Mouse (Mus musculus) forebrain, postnatal 0 days (tissue): Measurements from ENCODE around the gene Nt5c3. TPM values are rescaled to one million over a fixed set of nuclear protein-coding genes. Genes with fewer than 3 reads are reported as not detected.
"Not testable (repeated sequence)": the region's sequence is repeated elsewhere in the genome, so short reads cannot be mapped to it uniquely, and the experiment has no call there.

Experiments
- ATAC-seq: fragments of 200-750 bp; cut with Nextera tagmentation; 2 replicates; pipeline ENCODE4 v1.8.0; 2017; ENCODE audit warnings: mild to moderate bottlenecking, moderate library complexity
- DNase-seq: peaks from one replicate; pipeline ENCODE4 v3.0.0-alpha.2; 2015
- H3K27ac ChIP-seq: fragments of 300-500 bp; sonication (generic); 2 replicates; pipeline ENCODE4 v1.5.1; 2014; ENCODE audit warnings: low read depth, mild to moderate bottlenecking, antibody characterized with exemption, low read length, moderate library complexity, mixed read lengths
- H3K27me3 ChIP-seq: fragments of 300-500 bp; sonication (generic); 2 replicates; pipeline ENCODE4 v1.6.1; 2014; ENCODE audit warnings: mild to moderate bottlenecking, low read length, mixed read lengths; ENCODE audit not compliant: insufficient read depth
- H3K36me3 ChIP-seq: fragments of 300-500 bp; sonication (generic); 2 replicates; pipeline ENCODE4 v1.6.1; 2014; ENCODE audit warnings: mild to moderate bottlenecking, moderate library complexity; ENCODE audit not compliant: insufficient read depth
- H3K4me1 ChIP-seq: fragments of 300-500 bp; sonication (generic); 2 replicates; pipeline ENCODE4 v1.6.1; 2014; ENCODE audit warnings: antibody characterized with exemption; ENCODE audit not compliant: insufficient read depth
- H3K4me2 ChIP-seq: fragments of 300-500 bp; sonication (generic); 2 replicates; pipeline ENCODE4 v1.6.1; 2014; ENCODE audit warnings: low read depth, mild to moderate bottlenecking, moderate library complexity
- H3K4me3 ChIP-seq: fragments of 300-500 bp; sonication (generic); 2 replicates; pipeline ENCODE4 v1.5.1; 2014; ENCODE audit warnings: low read depth, low read length, mixed read lengths
- H3K9ac ChIP-seq: fragments of 300-500 bp; sonication (generic); 2 replicates; pipeline ENCODE4 v1.6.1; 2014; ENCODE audit warnings: mild to moderate bottlenecking
- H3K9me3 ChIP-seq: fragments of 300-500 bp; sonication (generic); 2 replicates; pipeline ENCODE4 v1.6.1; 2016; ENCODE audit warnings: low read length
- CTCF ChIP-seq: sonication (generic); IDR thresholded peaks from 2 replicates; pipeline ENCODE4 v1.5.1; 2016; ENCODE audit warnings: antibody characterized with exemption, control low read depth, low read depth
- WGBS: fragments of 180-500 bp; shearing (Covaris S2); extraction: QIAGEN DNeasy Blood & Tissue Kit; methylation state at CpG from one replicate; pipeline ENCODE4 v1.1.7; 2014; 5-methylcytosine and 5-hydroxymethylcytosine counted together
- polyA plus RNA-seq: library from polyadenylated mRNA; unstranded; fragments of >200 nt; fragmentation: Nextera tagmentation; extraction: Ambion mirVana; gene quantifications from 2 replicates; pipeline ENCODE4 v1.2.1, GENCODE M21; 2015
- total RNA-seq: library from RNA; depleted of rRNA; stranded (reverse); fragments of >200 nt; gene quantifications from 2 replicates; pipeline ENCODE4 v1.2.3, GENCODE M21; 2014

The Nt5c3 gene
- total and polyA plus RNA-seq, 2 experiments from 2014 or later: 119 to 197 TPM

DNA sequence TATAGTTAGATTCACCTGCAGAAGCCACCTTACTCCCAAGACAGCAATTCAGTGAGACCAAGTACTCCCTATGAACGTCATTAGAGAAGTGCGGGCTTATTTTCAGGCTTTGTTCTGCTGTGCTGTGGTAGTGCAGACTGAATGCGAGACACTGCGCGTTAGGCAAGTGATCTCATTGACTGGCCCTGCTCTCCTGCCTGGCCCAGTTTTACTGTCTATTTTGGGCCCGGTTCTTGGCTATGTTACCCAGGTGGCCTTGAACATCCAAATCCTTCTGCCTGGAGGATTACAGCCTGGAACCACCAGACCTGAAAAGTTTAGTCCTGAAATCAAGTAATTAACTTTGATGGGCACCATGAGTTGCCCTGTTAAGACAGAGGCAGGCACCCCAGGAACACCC, 35.2 kb downstream of the Nt5c3 start:
- 84% methylated on average over 6 of the region's 6 CpGs for WGBS
- Histone ChIP-seq H3K9me3 (no peaks in the 10 kb centered on the region), H3K27ac (no peak overlapping the region), H3K4me1 (no peaks in the 10 kb centered on the region), H3K36me3 (peaks cover 35% of the 10 kb centered on the region), H3K27me3 (no peaks in the 10 kb centered on the region), H3K9ac (no peak overlapping the region), H3K4me3 (no peak overlapping the region), H3K4me2 (no peak overlapping the region)
- no peak for TF ChIP-seq CTCF
- ATAC-seq (no peak), DNase-seq (no peak)

DNA sequence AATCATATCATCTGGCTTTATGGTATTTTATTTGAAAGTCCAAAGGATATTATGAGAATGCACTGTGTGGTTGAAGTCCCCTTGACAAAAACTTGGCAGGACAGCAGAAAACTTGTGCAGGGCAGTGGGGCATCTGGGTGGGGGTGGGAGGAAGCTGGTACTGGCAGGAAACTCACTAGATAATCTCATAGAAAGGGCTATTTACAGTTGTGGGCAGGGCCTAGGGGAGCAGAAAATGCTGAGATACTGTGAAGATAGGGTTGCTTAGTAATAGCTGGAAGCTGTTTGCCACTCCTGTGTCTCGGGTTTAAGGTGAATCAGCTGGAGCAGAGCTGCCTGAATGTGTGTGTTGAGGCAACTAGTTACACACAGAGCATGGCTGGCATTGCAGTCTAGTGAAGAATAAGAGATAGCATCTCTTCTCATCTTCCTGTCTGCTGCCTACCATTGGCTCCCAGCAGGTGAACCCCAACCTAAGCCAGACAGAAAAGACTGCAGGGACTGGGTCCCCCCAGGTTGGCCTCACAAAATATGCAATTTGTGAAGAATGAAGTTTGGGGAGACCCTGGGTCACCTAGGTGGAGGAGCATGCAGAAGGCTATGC, 44.3 kb downstream of the Nt5c3 start:
- H3K4me3 ChIP-seq: no peak overlapping the region
- H3K4me2 ChIP-seq: no peak overlapping the region
- no peak for DNase-seq
- 72% methylated on average over 1 of the region's 1 CpGs for whole genome bisulfite sequencing
- no peaks in the 10 kb centered on the region for H3K27me3 ChIP-seq
- H3K9ac ChIP-seq: no peak overlapping the region
- no peaks in the 10 kb centered on the region for H3K9me3 ChIP-seq
- H3K27ac ChIP-seq: no peak overlapping the region
- no peak for TF ChIP-seq CTCF
- no peak for ATAC-seq
- H3K4me1 ChIP-seq: no peaks in the 10 kb centered on the region
- H3K36me3 ChIP-seq: peaks cover 31% of the 10 kb centered on the region

DNA sequence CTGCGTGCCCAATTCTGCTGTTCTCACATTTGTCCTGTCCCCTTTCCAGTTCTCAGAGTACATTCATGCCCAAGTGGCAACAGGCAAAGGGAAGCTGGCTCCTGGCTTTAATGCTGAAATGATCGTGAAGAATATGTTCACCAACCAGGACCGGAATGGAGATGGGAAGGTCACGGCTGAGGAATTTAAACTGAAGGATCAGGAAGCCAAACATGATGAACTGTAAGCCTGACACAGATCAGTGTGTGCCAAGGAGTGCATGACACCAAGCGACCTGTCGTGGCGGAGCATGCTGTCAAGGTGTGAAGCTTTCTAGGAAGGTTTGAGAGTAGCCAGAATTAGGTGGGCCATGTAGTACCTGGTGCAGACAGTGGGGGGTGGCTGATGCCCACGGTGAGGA, 45.7 kb downstream of the Nt5c3 start:
- peak; percentile 26; the same call in 1 of the 2 replicates for TF ChIP-seq CTCF
- Histone ChIP-seq H3K4me1 (no peaks in the 10 kb centered on the region), H3K36me3 (peaks cover 21% of the 10 kb centered on the region), H3K4me2 (no peak overlapping the region), H3K9me3 (no peaks in the 10 kb centered on the region), H3K4me3 (no peak overlapping the region), H3K27me3 (no peaks in the 10 kb centered on the region), H3K27ac (no peak overlapping the region), H3K9ac (no peak overlapping the region)
- DNase-seq (no peak), ATAC-seq (no peak)
- 88% methylated on average over 8 of the region's 8 CpGs for WGBS

DNA sequence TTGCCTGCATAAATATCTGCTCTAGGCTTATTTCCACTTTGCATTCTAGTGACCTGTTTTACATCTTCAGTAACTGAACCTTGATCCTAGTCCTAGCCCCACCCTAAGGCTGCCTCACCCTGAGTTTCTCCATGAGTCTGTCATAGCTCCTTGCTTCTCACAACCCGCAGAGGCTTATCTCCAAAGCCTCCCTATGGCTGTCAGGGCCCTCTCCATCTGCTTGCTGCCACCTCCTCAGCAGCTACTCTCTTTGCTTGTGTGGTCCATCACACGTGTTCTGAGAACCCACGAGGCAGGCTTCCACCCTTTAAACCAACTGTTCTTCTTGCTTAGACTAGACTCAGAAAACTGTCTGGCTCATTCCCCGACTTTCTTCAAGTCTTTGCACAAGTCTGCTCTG, 46.9 kb downstream of the Nt5c3 start:
- Histone ChIP-seq H3K36me3 (peaks cover 12% of the 10 kb centered on the region), H3K4me3 (no peak overlapping the region), H3K9me3 (no peaks in the 10 kb centered on the region), H3K27ac (no peak overlapping the region), H3K4me1 (no peaks in the 10 kb centered on the region), H3K27me3 (no peaks in the 10 kb centered on the region), H3K9ac (no peak overlapping the region), H3K4me2 (no peak overlapping the region)
- DNase-seq: no peak
- no peak for TF ChIP-seq CTCF
- ATAC-seq: peak; percentile 23; the same call in 1 of the 2 replicates
- WGBS: 90% methylated on average over 4 of the region's 4 CpGs

DNA sequence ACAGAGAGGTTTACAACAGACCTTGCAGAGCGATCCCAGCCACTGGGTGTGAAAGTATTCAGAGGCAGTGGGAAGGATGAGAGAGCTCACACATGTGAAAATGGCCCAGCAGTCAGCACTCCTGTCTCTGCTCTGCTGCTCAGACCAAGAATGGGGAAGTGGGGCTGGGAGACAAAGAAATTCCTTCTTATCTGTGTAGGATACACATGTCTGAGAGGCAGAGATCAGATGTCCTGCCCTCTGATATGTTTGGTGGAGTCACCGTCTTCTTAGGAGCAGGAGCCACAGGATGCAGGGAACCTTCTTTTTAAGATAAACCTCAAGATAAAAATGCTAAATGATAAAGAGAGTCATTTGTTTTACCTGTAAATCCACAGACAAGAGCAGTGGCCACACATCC, 53.7 kb downstream of the Nt5c3 start:
- WGBS: 95% methylated on average over 2 of the region's 2 CpGs
- ATAC-seq (no peak), DNase-seq (no peak)
- Histone ChIP-seq H3K4me2 (no peak overlapping the region), H3K9ac (no peak overlapping the region), H3K27ac (no peak overlapping the region), H3K9me3 (no peaks in the 10 kb centered on the region), H3K4me3 (no peak overlapping the region), H3K27me3 (no peaks in the 10 kb centered on the region), H3K36me3 (no peaks in the 10 kb centered on the region), H3K4me1 (no peaks in the 10 kb centered on the region)
- no peak for TF ChIP-seq CTCF

DNA sequence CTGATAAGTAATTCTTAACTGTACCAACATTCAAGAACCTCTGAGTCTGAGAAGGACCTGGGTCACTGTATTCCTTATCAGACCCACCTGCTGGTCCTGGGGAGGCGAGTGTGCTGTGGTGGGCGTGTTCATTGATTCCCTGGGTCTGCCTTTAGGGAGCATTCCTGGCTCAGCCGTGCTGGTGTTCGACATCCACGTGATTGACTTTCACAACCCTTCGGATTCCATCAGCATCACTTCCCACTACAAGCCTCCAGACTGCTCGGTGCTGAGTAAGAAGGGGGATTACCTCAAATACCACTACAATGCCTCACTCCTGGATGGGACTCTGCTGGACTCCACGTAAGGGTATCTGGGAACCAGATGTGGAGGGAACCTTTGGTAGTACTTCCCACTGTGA, 55.2 kb downstream of the Nt5c3 start:
- TF ChIP-seq CTCF: no peak
- no peaks in the 10 kb centered on the region for H3K27me3 ChIP-seq
- no peak overlapping the region for H3K4me2 ChIP-seq
- H3K9ac ChIP-seq: no peak overlapping the region
- no peak for DNase-seq
- no peak for ATAC-seq
- no peaks in the 10 kb centered on the region for H3K4me1 ChIP-seq
- 78% methylated on average over 8 of the region's 8 CpGs for WGBS
- no peaks in the 10 kb centered on the region for H3K9me3 ChIP-seq
- no peaks in the 10 kb centered on the region for H3K36me3 ChIP-seq
- H3K4me3 ChIP-seq: no peak overlapping the region
- H3K27ac ChIP-seq: no peak overlapping the region

DNA sequence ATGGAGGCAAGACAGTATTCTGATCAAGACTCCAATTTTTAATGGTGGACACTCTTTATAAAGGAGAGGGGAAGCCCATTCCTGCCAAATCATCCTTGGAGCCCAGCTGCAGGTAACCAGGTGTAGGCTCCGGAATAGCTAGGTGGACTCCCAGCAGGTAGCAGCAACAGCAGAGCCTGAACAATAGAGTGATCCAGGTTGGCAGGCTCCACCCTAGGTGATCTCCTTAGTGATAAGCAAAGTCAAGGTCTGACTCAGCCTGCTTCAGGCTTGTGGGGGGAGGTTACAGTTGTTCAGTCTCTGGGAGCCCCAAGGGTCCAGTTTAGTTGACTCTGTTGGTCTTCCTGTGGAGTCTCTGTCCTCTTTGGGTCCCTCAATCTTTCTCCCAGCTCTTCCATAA, 56.8 kb downstream of the Nt5c3 start:
- H3K9ac ChIP-seq, H3K27ac ChIP-seq, H3K27me3 ChIP-seq, H3K36me3 ChIP-seq, H3K4me3 ChIP-seq, ATAC-seq, H3K4me1 ChIP-seq, H3K9me3 ChIP-seq, H3K4me2 ChIP-seq, DNase-seq: not testable (repeated sequence)
- 86% methylated on average over 1 of the region's 1 CpGs for WGBS
